Mouse (Mus musculus) brain, adult 10 weeks (tissue): Measurements from ENCODE around the gene Pex3. TPM values are rescaled to one million over a fixed set of nuclear protein-coding genes. Genes with fewer than 3 reads are reported as not detected.

Experiments
- polyA plus RNA-seq: library from polyadenylated mRNA; stranded (reverse); fragments of 350-450 nt; fragmentation: Illumina TruSeq; extraction: RNeasy Lipid Tissue Mini Kit (QIAGEN cat#74804); gene quantifications from one replicate; pipeline ENCODE4 v1.2.3, GENCODE M21; 2015; ENCODE audit warnings: low read depth, low replicate concordance

Gene Pex3
- polyA plus RNA-seq = 40.5 TPM

DNA sequence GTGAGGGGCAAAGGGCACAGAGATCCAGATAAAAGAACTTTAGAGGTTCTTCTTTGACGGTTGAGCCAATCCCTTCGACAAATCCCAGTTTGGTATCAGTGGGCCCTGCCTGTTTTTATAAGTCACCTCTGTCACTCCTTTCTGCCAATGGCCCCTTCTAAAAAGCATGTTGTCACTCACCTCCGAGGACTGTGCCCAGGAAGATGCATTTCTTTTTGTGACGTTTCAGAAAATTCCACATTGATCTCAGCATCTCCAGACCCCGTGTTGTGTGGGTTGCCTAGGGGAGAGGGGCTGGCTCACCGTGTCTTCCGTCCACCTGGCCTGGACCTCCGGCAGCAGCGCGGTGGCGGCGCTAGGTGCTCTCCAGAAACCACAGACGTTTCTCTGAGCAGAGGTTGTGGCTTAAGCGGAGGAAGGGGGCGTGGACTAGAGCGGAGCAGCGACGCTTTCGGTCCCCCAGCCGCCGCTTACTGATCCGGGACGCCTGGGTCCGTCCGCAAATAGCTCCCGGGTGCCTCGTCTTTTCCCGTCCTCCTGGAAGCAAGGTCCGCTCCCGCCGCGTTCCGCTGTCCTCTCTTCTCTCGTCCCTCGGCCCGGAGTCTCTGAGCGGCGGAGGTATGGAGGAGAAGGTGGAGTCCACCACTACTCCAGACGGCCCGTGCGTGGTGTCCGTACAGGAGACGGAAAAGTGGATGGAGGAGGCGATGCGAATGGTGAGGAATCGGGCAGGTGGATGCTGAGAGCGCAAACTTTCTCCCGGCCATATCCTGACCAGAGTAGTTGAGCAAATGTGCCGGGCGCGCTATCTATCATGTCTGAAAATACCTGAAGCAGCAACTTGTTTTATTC, at the start of gene Pex3, which contains the start of gene Adat2:
Pex3 (minus strand) TSS at position 497 of the 852 bp plus-strand sequence.
Adat2 (plus strand) TSS at position 249 of the 852 bp plus-strand sequence.

GRCm38 (mm10) chr10:13499331-13499730, 53.6 kb downstream of the Pex3 start, which contains the start of gene Fuca2:
Gene Fuca2 (plus strand): TSS chr10:13499540.

Other genes starting within 250 kb of the Pex3 start
- 12.8 TPM for gene Phactr2, start 78.7 kb downstream of the Pex3 start, polyA plus RNA-seq
- 77.0 TPM for gene Fuca2, start 53.6 kb downstream of the Pex3 start, polyA plus RNA-seq
- gene Adat2, start 248 bp downstream of the Pex3 start, polyA plus RNA-seq = 6.8 TPM